9 mouse cellular contexts compared by ENCODE assay signal in the genomic region with DNA sequence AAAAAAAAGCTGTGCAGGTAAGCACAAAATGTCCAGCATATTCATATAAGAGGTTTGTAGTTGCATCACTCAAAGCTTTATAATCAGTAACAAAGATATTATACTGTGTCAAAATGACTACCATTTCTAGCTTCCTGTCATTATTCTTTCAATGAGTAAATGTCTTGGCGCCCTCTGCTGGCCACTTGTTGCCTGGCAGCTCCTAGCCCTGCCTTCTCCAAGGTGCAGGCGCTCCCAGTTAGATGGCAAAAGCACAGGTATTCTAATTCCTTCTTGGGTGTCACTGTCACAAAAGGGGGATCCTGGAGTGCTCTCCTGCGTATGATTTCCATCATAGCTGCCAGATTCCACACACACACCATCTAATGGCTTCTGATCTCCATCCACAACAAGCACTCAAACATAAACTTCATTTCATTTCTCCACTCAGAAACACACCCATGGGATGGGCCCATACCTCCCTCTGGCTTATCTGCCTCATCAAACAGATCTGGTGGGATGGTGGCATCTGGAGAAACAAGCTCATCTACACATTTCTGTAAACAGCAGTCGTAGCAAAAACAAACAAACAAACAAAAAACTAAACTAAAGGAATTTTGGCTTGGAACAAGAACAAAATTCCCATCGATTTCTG. TPM values are rescaled to one million over a fixed set of nuclear protein-coding genes. Genes with fewer than 3 reads are reported as not detected.
DNase-seq lines count a peak whose midpoint lies in the region; TF ChIP-seq lines count a peak whose summit lies in the region.
"Had no signal": no experiment of that assay in that cellular context is flagged by ENCODE, and none has a peak within 500 bp of the region (broad histone marks: within the 10 kb centered on the region; RNA-seq: fewer than 3 reads in every experiment).

No protein-coding gene starts in this region.

- no peaks in the 10 kb centered on the region for H3K4me1 ChIP-seq in lung, adult 2 months (ENCODE audit: control insufficient read depth, insufficient read depth, low read length)
- H3K4me1 ChIP-seq: heart, embryonic 13.5 days had no signal

- TF ChIP-seq CTCF in lung, adult 2 months (IDR thresholded peaks at IDR 0.05; ENCODE audit: insufficient read depth, low read length) = peak; percentile 86

- TF ChIP-seq POLR2A in lung, adult 2 months (IDR thresholded peaks at IDR 0.05; ENCODE audit: borderline replicate concordance, extremely low read depth, low read depth, low read length) = no peak

- peak; percentile 54 to 69 for DNase-seq in CD8-positive naive resting alpha-beta T cell, adult 2 months (ENCODE audit: low read depth in 2 of 2, low spot score in 2 of 2)
- peak; percentile 89 for DNase-seq in adrenal gland, postnatal 10 days
- DNase-seq in embryo, embryonic 11.5 days (ENCODE audit: low read depth, low spot score) = peak; percentile 39
- DNase-seq in heart, adult 9 months (ENCODE audit: low spot score in 2 of 2) = peak; percentile 24 to 52
- DNase-seq in layer of hippocampus, adult 11-12 months (ENCODE audit: low spot score) = peak; percentile 79
- DNase-seq in lung, adult 2 months = peak; percentile 78
- DNase-seq in retina, adult 2 months (ENCODE audit: low read depth, low spot score) = peak; percentile 23
- peak; percentile 79 for DNase-seq in thymus, postnatal 25 days

- no peak overlapping the region for H3K4me3 ChIP-seq in lung, adult 2 months (replicated peaks; ENCODE audit: extremely low read depth, low read depth, low read length)
- H3K4me3 ChIP-seq: heart, embryonic 13.5 days had no signal

- WGBS in lung, adult 2 months = 35% methylated on average over 5 of the region's 5 CpGs

RNA-seq across cellular contexts. Expression of gene Paip1, which starts 49.9 kb away (rescaled TPM):
- 100 to 1,000 TPM; 106 TPM for total RNA-seq in adrenal gland, postnatal 10 days (2021)
- polyA plus RNA-seq in lung, adult 2 months (2012; rRNA removed) = 14.3 and 22.7 TPM in 2 replicates

Comparison
In these comparisons a context has a peak if more than half of its experiments do, and no peak if none do; other contexts are left out.
1. DNase-seq: peak in every context shown above with its lines; median percentile 89 in adrenal gland, postnatal 10 days; 79 in layer of hippocampus, adult 11-12 months; 79 in thymus, postnatal 25 days; 78 in lung, adult 2 months; 62 in CD8-positive naive resting alpha-beta T cell, adult 2 months; 39 in embryo, embryonic 11.5 days; 38 in heart, adult 9 months; 23 in retina, adult 2 months.